Mouse (Mus musculus) bone marrow, adult 2 months (tissue): Measurements from ENCODE around the gene Vsnl1.

Experiments
- CTCF ChIP-seq: fragments of 200-500 bp; IDR thresholded peaks from 2 replicates; pipeline ENCODE4 v1.5.1; 2011; ENCODE audit warnings: low read length, control low read depth; ENCODE audit not compliant: control insufficient read depth, insufficient read depth
- POLR2A ChIP-seq: fragments of 200-500 bp; IDR thresholded peaks from 2 replicates; pipeline ENCODE4 v1.6.1; 2011; ENCODE audit warnings: low read depth, mild to moderate bottlenecking, control low read depth, low read length, borderline replicate concordance; ENCODE audit not compliant: control insufficient read depth

GRCm38 (mm10) chr12:11427396-11427795 lies 9.0 kb downstream of the Vsnl1 start:
- TF ChIP-seq CTCF, result no peak
- TF ChIP-seq POLR2A, result no peak
